Mouse (Mus musculus) heart, postnatal 25 days (tissue): ENCODE results near the gene Ltbp3. TPM values are rescaled to one million over a fixed set of nuclear protein-coding genes. Genes with fewer than 3 reads are reported as not detected.

Source experiments
- DNase-seq: peaks from one replicate; pipeline ENCODE4 v3.0.0; 2022; ENCODE audit warnings: low spot score
- intact Hi-C: fragments of 180-260 bp; cut with DNase I; formaldehyde crosslinking; loops from one replicate; pipeline ENCODE4 v1.15.1; 2025
- total RNA-seq, 2 experiments: library from RNA; stranded (reverse); gene quantifications; 2 replicates each; pipeline ENCODE4 v1.2.3; 2021

Ltbp3 gene
- total RNA-seq, 2 experiments from 2014 or later = 36.6 to 37.2 TPM

DNA sequence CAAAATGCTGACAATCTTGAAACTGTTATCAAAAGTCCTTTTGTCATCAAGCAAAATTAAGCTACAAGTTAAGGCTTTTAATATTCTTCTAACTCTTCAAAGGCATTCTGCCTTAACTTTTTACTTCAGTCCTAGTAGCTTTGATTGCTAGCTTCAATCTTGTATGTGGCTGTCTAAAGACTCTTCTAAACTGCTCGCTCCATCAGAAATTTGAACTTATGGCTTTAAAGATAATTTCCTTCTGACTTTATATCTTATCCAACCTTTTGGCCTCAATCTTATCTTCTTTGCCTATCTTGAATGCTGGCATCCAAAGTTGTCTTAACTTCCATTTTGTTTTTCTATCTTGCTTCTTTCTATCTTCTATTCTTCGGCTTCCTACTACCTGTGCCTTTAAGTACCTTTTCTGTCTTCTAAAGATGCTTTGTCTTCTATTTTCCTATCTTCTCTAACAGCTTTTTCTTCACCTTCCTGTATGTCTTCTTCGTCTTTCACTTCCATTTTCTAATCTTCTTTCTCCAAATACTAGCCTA, 60.8 kb downstream of the Ltbp3 start:
- intact Hi-C loops = loop anchor here (2.0 kb wide), 1 partner anchor 17 kb away; no protein-coding TSS in a partner anchor

DNA sequence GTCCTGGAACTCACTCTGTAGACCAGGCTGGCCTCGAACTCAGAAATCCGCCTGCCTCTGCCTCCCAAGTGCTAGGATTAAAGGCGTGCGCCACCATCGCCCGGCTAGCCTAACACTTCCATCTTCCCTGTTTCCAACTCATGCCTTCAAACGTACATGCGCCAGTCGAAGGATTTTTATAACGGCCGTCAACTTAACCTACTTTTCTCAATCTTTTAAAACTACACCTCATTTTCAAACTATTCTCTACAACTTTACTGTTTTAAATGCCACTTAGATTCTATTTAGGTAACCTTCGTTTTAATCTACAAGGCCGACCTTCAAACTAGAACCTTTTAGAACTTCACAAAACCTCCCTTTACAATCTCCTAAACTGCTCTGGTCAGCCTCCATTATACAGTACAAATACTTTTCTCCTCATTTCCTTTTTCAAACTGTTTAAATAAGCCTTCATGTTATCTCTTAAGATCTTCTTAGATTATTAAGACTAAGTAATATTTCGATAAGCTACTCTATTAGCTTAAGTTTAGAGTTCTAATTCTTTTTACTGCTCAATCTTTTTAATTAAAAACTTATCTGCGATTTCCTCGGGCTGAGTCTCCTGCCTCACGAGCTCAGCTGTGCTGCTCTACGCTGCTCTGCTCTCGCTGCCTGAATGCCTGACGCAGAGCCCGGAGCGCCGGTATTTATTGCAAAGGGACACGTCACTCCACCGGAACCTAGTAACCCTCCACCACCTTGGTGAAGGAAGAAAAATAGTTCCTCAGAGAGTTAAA, 61.5 kb downstream of the Ltbp3 start:
- intact Hi-C loops = no loop called here

More for the DNA sequence above, 60.8 kb downstream of the Ltbp3 start:
- DNase-seq = no peak

DNA sequence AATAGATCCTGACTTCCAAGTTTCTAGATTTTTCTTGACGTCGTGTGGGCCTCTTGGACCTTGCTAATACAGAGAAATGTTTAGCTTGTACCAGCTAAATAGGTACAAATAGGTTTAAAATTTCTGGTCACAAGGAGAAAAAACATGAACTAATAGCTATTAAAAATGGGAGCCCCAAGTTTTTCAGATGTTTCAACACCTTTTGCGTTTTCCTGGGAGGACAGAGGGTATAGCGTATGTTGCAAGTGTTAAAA, 62.0 kb downstream of the Ltbp3 start:
- intact Hi-C loops = loop anchor here (1.0 kb wide), 1 partner anchor 43 kb away; no protein-coding TSS in a partner anchor
- DNase-seq = no peak

More for the DNA sequence above, 61.5 kb downstream of the Ltbp3 start:
- peak; percentile 89 for DNase-seq

DNA sequence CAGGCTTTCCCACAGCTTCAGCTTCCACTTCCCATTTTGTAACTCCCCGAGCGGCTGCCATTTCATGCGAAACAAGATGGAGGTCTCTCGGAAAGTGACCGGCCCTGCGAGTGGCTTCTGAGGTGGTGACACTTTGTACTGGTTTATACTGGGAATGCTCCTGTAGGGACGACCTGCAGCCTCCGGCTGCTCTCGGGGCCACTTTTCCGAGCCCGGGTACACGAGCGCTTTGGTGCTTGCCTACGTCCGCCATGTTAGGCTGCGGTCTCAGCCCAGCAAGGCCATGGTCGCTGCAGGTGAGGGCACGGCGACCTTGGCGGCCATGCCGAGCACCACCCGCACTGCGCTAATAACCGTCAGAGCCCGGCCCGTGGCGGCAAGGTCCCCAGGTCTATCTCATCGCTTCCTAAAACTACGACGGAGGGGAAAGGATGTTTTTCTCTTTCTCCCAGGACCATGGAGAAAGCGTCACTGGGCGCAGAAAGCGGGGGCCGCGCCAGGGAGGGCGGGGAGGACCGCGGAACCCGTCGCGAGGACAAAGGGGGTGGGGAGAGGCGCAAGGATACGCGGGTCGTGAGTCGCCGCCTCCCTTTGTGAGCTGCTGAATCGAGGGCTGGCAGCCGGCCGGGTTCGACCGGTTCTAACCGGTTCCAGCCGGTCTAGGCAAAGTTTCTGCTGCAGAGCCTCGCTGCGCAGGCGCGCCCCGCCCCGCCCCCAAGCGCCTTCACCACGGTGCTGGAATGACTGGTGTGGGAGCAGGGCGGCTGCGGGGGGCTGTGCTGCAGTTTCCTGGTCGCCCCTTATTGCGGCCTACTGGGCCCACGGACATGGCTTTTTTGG, 62.6 kb downstream of the Ltbp3 start:
- peak; percentile 99 for DNase-seq
- intact Hi-C loops = loop anchor here (1.0 kb wide), 1 partner anchor 42 kb away; no protein-coding TSS in a partner anchor

DNA sequence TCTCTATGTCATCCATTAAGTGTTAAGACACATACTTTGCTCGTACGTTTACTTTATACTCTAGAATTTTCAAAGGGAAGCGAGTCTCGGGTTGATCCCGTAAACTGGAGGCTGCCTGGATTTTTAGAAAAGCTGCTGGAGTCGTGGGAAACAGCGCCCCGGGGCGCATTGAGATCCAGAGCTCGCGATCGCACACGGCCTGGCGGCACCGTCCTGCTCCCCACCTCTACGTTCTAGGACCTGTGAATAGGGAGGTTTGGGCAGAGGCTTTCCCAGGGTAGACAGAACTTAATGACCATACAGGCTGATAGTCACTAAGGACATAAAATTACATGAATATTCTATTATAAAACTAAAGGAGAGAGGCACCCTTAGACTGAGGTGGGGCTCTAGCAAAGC, 63.2 kb downstream of the Ltbp3 start:
- DNase-seq = no peak
- intact Hi-C loops = loop anchor here (1.0 kb wide), 1 partner anchor 41 kb away; no protein-coding TSS in a partner anchor

DNA sequence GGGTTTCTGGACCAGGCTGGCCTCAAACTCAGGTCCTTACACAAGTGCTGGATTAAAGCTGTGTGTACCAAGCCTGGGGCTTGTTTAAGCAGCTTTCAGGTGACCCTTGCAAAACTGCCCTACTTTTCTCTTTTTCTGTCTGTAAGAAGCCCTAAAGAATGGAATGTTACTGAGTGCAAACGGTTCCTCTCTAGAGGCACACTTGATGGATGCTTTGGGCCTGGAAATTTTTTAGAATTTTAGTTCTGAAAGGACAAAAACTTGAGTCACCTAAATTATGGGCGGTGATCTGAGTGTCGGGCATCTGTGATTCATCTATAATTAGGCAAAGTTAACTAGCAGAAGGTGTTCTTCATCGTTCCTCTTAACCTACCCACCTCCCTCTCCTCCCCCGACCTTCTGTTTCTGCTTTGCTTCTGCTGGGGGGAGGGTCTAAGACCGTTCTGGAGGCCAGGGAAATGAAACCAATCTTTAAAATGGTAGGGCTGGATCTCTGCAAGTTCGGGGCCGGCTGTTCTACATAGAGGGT, 63.7 kb downstream of the Ltbp3 start:
- intact Hi-C loops = no loop called here
- no peak for DNase-seq

DNA sequence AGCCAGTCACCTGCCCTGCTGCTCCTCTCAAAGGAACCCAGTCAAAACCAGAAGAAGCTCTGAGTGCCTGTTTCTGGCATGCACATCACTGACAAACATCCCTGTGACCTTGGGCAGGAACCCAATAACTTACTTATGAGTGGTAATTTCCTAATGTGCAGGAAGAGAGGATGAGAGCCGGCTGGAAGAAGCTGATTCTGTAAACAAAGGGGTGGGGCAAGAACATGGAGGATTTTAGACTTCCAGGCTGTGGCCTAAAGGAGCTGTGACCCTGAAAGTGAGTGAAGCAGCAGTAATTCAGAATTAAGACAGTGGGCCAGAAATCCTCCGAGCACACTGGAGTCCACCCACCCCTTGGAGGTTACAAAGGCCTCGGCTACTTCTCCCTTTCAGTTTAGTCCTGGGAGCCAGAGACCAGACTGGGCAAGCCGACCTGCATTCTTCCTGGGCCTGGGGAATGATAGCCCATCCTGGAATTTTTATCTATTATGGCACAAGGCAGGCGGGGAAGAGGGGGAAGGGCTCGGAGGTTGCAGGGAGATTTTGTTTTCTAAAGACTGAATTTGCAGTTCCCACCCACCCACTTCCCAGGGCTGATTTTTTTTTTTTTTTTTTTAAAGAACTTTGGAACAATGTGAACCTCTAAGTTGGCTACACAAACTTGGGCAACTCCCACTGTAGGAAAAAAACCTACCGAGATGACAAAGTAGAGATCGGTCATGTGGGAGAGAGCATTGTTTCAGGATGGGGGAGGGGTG, 65.5 kb downstream of the Ltbp3 start:
- peak; percentile 56 for DNase-seq
- intact Hi-C loops = no loop called here

DNA sequence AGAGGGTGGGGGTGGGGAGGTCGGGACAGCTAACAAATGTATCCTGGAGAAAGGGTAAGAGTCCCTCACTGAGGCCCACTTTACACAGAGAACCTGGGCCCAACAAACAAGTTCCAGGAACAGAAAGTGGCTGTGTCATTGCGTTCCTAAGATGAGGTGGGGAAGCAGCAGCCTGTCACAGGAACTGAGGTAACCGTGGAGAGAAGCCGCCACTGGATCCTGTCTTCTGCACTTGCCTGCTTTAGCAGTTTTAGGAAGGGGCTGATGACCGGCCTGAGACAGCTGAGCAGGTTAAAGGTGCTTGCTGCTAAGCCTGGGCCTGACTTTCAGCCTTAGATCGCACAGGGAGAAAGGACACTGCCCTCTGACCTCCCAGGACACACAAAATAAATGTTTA, 66.1 kb downstream of the Ltbp3 start:
- DNase-seq = no peak
- intact Hi-C loops = no loop called here

DNA sequence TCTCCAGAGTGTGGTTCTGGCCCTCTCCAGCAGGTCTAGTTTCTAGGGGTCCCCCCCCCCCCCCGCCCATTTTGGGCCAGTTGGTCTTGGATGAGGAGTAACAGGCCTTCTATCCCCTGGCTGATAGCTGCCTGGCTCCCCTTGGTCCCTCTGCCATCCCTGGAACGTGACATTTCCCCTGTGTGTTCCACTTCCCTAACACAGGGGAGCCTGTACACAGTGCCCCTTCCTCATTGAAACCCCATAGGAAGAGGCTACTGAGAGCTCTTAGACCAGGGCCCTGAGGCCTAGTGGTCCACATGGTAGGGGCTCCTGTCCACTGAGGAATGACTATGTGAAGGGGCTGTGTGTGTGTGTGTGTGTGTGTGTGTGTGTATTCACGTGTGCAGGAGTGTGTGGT, 67.0 kb downstream of the Ltbp3 start:
- intact Hi-C loops = no loop called here
- DNase-seq = no peak

Other genes starting within 250 kb of the Ltbp3 start
- gene 1700020D05Rik, start 237.1 kb upstream of the Ltbp3 start, total RNA-seq = 1 to 10 TPM in 1 of 2 experiments, under 1 TPM in 1; 0.78 to 1.0 TPM
- 1 to 10 TPM; 6.2 to 8.1 TPM for gene Snx32, start 230.4 kb upstream of the Ltbp3 start, total RNA-seq
- gene Ovol1, start 180.3 kb upstream of the Ltbp3 start, total RNA-seq = not detected
- gene Ap5b1, start 172.9 kb upstream of the Ltbp3 start, total RNA-seq = 1 to 10 TPM; 3.0 to 3.2 TPM
- 10 to 100 TPM; 43.7 to 49.7 TPM for gene Rnaseh2c, start 139.0 kb upstream of the Ltbp3 start, total RNA-seq
- 10 to 100 TPM; 24.8 to 26.5 TPM for gene Kat5, start 130.7 kb upstream of the Ltbp3 start, total RNA-seq
- 10 to 100 TPM; 22.7 to 29.9 TPM for gene Rela, start 103.4 kb upstream of the Ltbp3 start, total RNA-seq
- gene Sipa1, start 77.2 kb upstream of the Ltbp3 start, total RNA-seq = 10 to 100 TPM; 23.3 to 31.3 TPM
- gene Map3k11, start 52.2 kb upstream of the Ltbp3 start, total RNA-seq = 10 to 100 TPM; 24.0 to 30.4 TPM
- 10 to 100 TPM; 17.8 to 18.0 TPM for gene Pcnx3, start 52.0 kb upstream of the Ltbp3 start, total RNA-seq
- not detected for gene Kcnk7, start 36.5 kb upstream of the Ltbp3 start, total RNA-seq
- gene Ehbp1l1, start 14.6 kb upstream of the Ltbp3 start, total RNA-seq = 100 to 1,000 TPM; 140 to 149 TPM
- 10 to 100 TPM; 29.5 to 31.5 TPM for gene Fam89b, start 11.3 kb upstream of the Ltbp3 start, total RNA-seq
- gene Scyl1, start 30.5 kb downstream of the Ltbp3 start, total RNA-seq = 10 to 100 TPM; 63.5 to 64.1 TPM
- 10 to 100 TPM in 1 of 2 experiments, 1 to 10 TPM in 1; 8.9 to 11.1 TPM for gene Frmd8, start 134.4 kb downstream of the Ltbp3 start, total RNA-seq
- 1 to 10 TPM; 3.5 to 4.1 TPM for gene Slc25a45, start 136.9 kb downstream of the Ltbp3 start, total RNA-seq
- under 1 TPM; 0.22 to 0.68 TPM for gene Tigd3, start 153.2 kb downstream of the Ltbp3 start, total RNA-seq
- 10 to 100 TPM; 87.4 to 96.1 TPM for gene Dpf2, start 172.1 kb downstream of the Ltbp3 start, total RNA-seq
- gene Cdc42ep2, start 183.9 kb downstream of the Ltbp3 start, total RNA-seq = 1 to 10 TPM; 9.1 to 9.8 TPM
- gene Pola2, start 223.3 kb downstream of the Ltbp3 start, total RNA-seq = 10 to 100 TPM in 1 of 2 experiments, 1 to 10 TPM in 1; 8.9 to 11.2 TPM
- not detected for gene Slc22a20, start 245.2 kb downstream of the Ltbp3 start, total RNA-seq